Mouse (Mus musculus) lung, adult 18-20 months (tissue): ENCODE results near the gene Enox1.
"Not testable (repeated sequence)": the region's sequence is repeated elsewhere in the genome, so short reads cannot be mapped to it uniquely, and the experiment has no call there.

Experiments
- DNase-seq, 2 experiments: peaks; one replicate each; pipeline ENCODE4 v3.0.0; 2022; ENCODE audit warnings: mixed read lengths in 2 of 2

Gene Enox1

GRCm38 (mm10) chr14:77156222-77156910 is at the start of gene Enox1:
Enox1 (plus strand) TSS chr14:77156763.
- peak in 1 of 2 experiments; percentile 1 for DNase-seq

GRCm38 (mm10) chr14:77110622-77111021 is 45.9 kb upstream of the Enox1 start:
- not testable (repeated sequence) for DNase-seq

GRCm38 (mm10) chr14:77130612-77131011 is 26.0 kb upstream of the Enox1 start:
- DNase-seq: no peak

- no peak for DNase-seq
Observed at GRCm38 (mm10) chr14:77136936-77137335, 19.6 kb upstream of the Enox1 start.

- peak; percentile 17 to 51 for DNase-seq
Observed at GRCm38 (mm10) chr14:77141324-77142282, 15.0 kb upstream of the Enox1 start.

GRCm38 (mm10) chr14:77145103-77145502 is 11.5 kb upstream of the Enox1 start:
- DNase-seq: no peak

GRCm38 (mm10) chr14:77147635-77148034 is 8.9 kb upstream of the Enox1 start:
- no peak for DNase-seq

- no peak for DNase-seq
Observed at GRCm38 (mm10) chr14:77150556-77150955, 6.0 kb upstream of the Enox1 start.

- no peak for DNase-seq
Observed at GRCm38 (mm10) chr14:77151431-77151830, 5.1 kb upstream of the Enox1 start.

- DNase-seq: peak in 1 of 2 experiments; percentile 1
Observed at GRCm38 (mm10) chr14:77156911-77157504, 445 bp downstream of the Enox1 start.

GRCm38 (mm10) chr14:77157505-77157911 is 945 bp downstream of the Enox1 start:
- peak; percentile 14 to 22 for DNase-seq

- no peak for DNase-seq
Observed at GRCm38 (mm10) chr14:77159397-77159796, 2.8 kb downstream of the Enox1 start.

GRCm38 (mm10) chr14:77162496-77162895 is 5.9 kb downstream of the Enox1 start:
- DNase-seq: no peak

- no peak for DNase-seq
Observed at GRCm38 (mm10) chr14:77164396-77164795, 7.8 kb downstream of the Enox1 start.

- no peak for DNase-seq
Observed at GRCm38 (mm10) chr14:77168161-77168560, 11.6 kb downstream of the Enox1 start.

- DNase-seq: no peak
Observed at GRCm38 (mm10) chr14:77174491-77174890, 17.9 kb downstream of the Enox1 start.

GRCm38 (mm10) chr14:77174931-77175330 is 18.4 kb downstream of the Enox1 start:
- no peak for DNase-seq

GRCm38 (mm10) chr14:77180241-77180640 is 23.7 kb downstream of the Enox1 start:
- DNase-seq: no peak

GRCm38 (mm10) chr14:77180753-77181374 is 24.3 kb downstream of the Enox1 start:
- no peak for DNase-seq

GRCm38 (mm10) chr14:77183491-77183890 is 26.9 kb downstream of the Enox1 start:
- DNase-seq: no peak

GRCm38 (mm10) chr14:77190158-77190557 is 33.6 kb downstream of the Enox1 start:
- no peak for DNase-seq

- DNase-seq: no peak
Observed at GRCm38 (mm10) chr14:77195314-77196020, 38.9 kb downstream of the Enox1 start.
